Mouse (Mus musculus) intestine, embryonic 14.5 days (tissue): ENCODE measurements around the gene Gm26920. TPM values are rescaled to one million over a fixed set of nuclear protein-coding genes. Genes with fewer than 3 reads are reported as not detected.

Experiments
- ATAC-seq: fragments of 200-750 bp; cut with Nextera tagmentation; replicated peaks from 2 replicates; pipeline ENCODE4 v1.8.0; 2017; ENCODE audit warnings: low read depth, moderate number of reproducible peaks, moderate TSS enrichment, moderate library complexity; ENCODE audit not compliant: low FRiP score, low TSS enrichment
- DNase-seq: peaks from one replicate; pipeline ENCODE4 v3.0.0-alpha.2; 2018; ENCODE audit warnings: low spot score
- H3K27ac ChIP-seq: fragments of 300-500 bp; sonication (generic); 2 replicates; pipeline ENCODE4 v1.5.1; 2014; ENCODE audit warnings: low read depth, mild to moderate bottlenecking, control low read depth
- H3K27me3 ChIP-seq: fragments of 300-500 bp; sonication (generic); replicated peaks from 2 replicates; pipeline ENCODE4 v1.6.1; 2014; ENCODE audit warnings: low read length, control low read depth; ENCODE audit not compliant: control insufficient read depth, insufficient read depth
- H3K36me3 ChIP-seq: fragments of 300-500 bp; sonication (generic); 2 replicates; pipeline ENCODE4 v1.6.1; 2014; ENCODE audit warnings: low read length, control low read depth; ENCODE audit not compliant: control insufficient read depth, insufficient read depth
- H3K4me1 ChIP-seq: fragments of 300-500 bp; sonication (generic); replicated peaks from 2 replicates; pipeline ENCODE4 v1.6.1; 2014; ENCODE audit warnings: low read length, control low read depth, mixed read lengths; ENCODE audit not compliant: control insufficient read depth, insufficient read depth
- H3K4me2 ChIP-seq: fragments of 300-500 bp; sonication (generic); 2 replicates; pipeline ENCODE4 v1.6.1; 2014; ENCODE audit warnings: low read length
- H3K4me3 ChIP-seq: fragments of 300-500 bp; sonication (generic); 2 replicates; pipeline ENCODE4 v1.5.1; 2014; ENCODE audit warnings: low read depth, low read length, control low read depth, mixed read lengths
- H3K9ac ChIP-seq: fragments of 300-500 bp; sonication (generic); 2 replicates; pipeline ENCODE4 v1.6.1; 2014; ENCODE audit warnings: mild to moderate bottlenecking, low read length
- H3K9me3 ChIP-seq: fragments of 300-500 bp; sonication (generic); 2 replicates; pipeline ENCODE4 v1.6.1; 2016; ENCODE audit warnings: low read length, control low read depth; ENCODE audit not compliant: control insufficient read depth
- WGBS: fragments of 180-500 bp; shearing (Covaris S2); extraction: QIAGEN DNeasy Blood & Tissue Kit; methylation state at CpG from one replicate; pipeline ENCODE4 v1.1.7; 2014; 5-methylcytosine and 5-hydroxymethylcytosine counted together
- polyA plus RNA-seq: library from polyadenylated mRNA; unstranded; fragments of >200 nt; fragmentation: Nextera tagmentation; extraction: Ambion mirVana; gene quantifications from 2 replicates; pipeline ENCODE4 v1.2.1, GENCODE M21; 2014

The Gm26920 gene
- polyA plus RNA-seq, 1 experiment from 2014 or later: 0.87 TPM

DNA sequence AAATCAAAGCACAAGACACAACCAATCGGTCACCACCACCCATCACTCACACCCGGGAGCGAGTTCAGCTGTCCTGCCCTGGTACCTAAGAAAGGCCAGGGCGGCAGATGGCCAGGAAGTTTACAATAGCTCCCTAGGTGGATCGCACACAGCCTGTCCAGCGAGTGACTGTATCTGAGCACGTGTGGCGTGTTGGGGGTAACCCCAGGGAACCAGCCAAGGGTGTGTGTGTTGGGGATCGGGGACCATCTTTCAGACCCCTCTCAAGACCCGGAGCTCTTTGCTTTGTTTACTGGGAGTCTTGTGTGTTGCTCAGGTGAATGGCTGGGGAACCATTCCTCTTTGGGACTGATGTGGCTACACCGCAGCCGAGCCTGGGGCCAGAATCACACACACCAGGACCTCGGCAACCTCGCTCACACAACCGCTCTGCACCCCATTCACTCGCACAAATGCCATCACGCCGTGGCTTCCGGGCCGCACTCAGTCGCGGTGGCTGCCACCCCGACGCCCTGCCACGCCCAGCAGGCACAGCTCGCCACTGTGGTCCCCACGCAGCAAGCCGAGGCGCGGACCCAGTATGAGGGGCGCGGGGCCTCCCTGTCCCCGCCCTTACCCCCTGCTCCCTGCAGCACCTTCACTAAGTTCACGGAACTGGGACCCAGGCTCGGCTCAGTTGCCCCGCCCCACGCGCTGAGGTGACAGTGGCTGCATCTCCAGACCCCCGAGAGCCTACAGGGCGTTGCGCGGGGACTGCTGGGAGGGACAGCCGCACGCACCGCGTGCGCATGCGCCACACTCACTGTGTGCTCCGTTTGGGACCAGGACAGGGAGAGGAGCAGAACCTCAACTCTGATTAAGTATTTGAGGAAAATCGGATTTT lies 17.8 kb downstream of the Gm26920 start, which contains the start of gene Zfp82:
Gene Zfp82 (minus strand): TSS at position 755 of the 883 bp plus-strand sequence.
- under 1% methylated on average over 50 of the region's 50 CpGs for WGBS
- Histone ChIP-seq H3K9me3 (no peaks in the 10 kb centered on the region), H3K36me3 (peaks cover 23% of the 10 kb centered on the region), H3K27ac (peak within 1 kb of the TSS; percentile 33; the same call in 1 of the 2 replicates), H3K4me2 (peak within 1 kb of the TSS; percentile 95), H3K4me1 (no peaks in the 10 kb centered on the region; the same call in 1 of the 2 replicates), H3K4me3 (peak within 1 kb of the TSS; percentile 85), H3K27me3 (no peaks in the 10 kb centered on the region), H3K9ac (peak within 1 kb of the TSS; percentile 63)
- DNase-seq (peak; percentile 85), ATAC-seq (peak; percentile 91)

DNA sequence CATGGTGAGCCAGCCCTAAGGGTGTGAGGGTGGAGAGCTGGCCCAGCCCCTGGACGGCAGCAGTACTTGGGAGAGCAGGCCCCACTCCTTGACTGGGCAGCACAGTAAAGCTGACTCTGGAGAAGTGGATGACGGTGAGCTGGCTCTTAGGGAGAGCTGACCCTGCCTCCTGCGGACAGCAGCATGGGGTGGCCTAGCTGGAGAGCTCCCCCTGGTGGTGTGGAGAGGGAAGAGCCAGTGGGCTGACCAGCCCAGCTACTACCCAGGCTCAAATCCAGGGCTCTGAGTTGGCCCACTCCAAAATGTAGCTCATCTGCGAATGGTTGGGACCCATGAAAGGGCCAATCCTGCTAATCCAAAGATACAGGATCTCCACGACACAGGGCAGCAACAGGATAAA lies 25.6 kb downstream of the Gm26920 start:
- Histone ChIP-seq H3K27ac (no peak overlapping the region), H3K36me3 (peaks cover 35% of the 10 kb centered on the region), H3K4me2 (no peak overlapping the region)

GRCm38 (mm10) chr7:30062478-30062877 lies 27.7 kb downstream of the Gm26920 start:
- Histone ChIP-seq H3K27me3 (no peaks in the 10 kb centered on the region), H3K4me1 (no peaks in the 10 kb centered on the region), H3K36me3 (peaks cover 31% of the 10 kb centered on the region), H3K4me2 (no peak overlapping the region), H3K4me3 (no peak overlapping the region), H3K9me3 (no peaks in the 10 kb centered on the region), H3K27ac (no peak overlapping the region), H3K9ac (no peak overlapping the region)
- DNase-seq (no peak), ATAC-seq (no peak)
- WGBS: 91% methylated on average over 5 of the region's 5 CpGs

More for the DNA sequence above, 25.6 kb downstream of the Gm26920 start:
- WGBS: 81% methylated on average over 5 of the region's 5 CpGs
- Histone ChIP-seq H3K9ac (no peak overlapping the region), H3K4me3 (no peak overlapping the region), H3K4me1 (no peaks in the 10 kb centered on the region), H3K9me3 (no peaks in the 10 kb centered on the region), H3K27me3 (no peaks in the 10 kb centered on the region)
- no peak for DNase-seq
- no peak for ATAC-seq

- no peak for ATAC-seq
- 86% methylated on average over 6 of the region's 6 CpGs for WGBS
These were observed 29.9 kb downstream of the Gm26920 start for GRCm38 (mm10) chr7:30060341-30060740.

GRCm38 (mm10) chr7:30053591-30053990 lies 36.6 kb downstream of the Gm26920 start:
- Histone ChIP-seq H3K9ac (no peak overlapping the region), H3K4me2 (no peak overlapping the region), H3K4me3 (no peak overlapping the region), H3K9me3 (no peaks in the 10 kb centered on the region), H3K27me3 (no peaks in the 10 kb centered on the region), H3K4me1 (peaks cover 7% of the 10 kb centered on the region; the same call in 1 of the 2 replicates), H3K27ac (peak overlapping the region; percentile 22; the same call in 1 of the 2 replicates), H3K36me3 (peaks cover 17% of the 10 kb centered on the region)
- DNase-seq: no peak
- WGBS: 6% methylated on average over 3 of the region's 3 CpGs
- ATAC-seq: no peak

More at GRCm38 (mm10) chr7:30060341-30060740, 29.9 kb downstream of the Gm26920 start:
- no peak overlapping the region for H3K27ac ChIP-seq
- DNase-seq: no peak
- no peaks in the 10 kb centered on the region for H3K27me3 ChIP-seq
- no peaks in the 10 kb centered on the region for H3K9me3 ChIP-seq
- H3K4me3 ChIP-seq: no peak overlapping the region
- no peak overlapping the region for H3K9ac ChIP-seq
- H3K4me2 ChIP-seq: no peak overlapping the region
- H3K36me3 ChIP-seq: peaks cover 37% of the 10 kb centered on the region
- no peaks in the 10 kb centered on the region for H3K4me1 ChIP-seq

DNA sequence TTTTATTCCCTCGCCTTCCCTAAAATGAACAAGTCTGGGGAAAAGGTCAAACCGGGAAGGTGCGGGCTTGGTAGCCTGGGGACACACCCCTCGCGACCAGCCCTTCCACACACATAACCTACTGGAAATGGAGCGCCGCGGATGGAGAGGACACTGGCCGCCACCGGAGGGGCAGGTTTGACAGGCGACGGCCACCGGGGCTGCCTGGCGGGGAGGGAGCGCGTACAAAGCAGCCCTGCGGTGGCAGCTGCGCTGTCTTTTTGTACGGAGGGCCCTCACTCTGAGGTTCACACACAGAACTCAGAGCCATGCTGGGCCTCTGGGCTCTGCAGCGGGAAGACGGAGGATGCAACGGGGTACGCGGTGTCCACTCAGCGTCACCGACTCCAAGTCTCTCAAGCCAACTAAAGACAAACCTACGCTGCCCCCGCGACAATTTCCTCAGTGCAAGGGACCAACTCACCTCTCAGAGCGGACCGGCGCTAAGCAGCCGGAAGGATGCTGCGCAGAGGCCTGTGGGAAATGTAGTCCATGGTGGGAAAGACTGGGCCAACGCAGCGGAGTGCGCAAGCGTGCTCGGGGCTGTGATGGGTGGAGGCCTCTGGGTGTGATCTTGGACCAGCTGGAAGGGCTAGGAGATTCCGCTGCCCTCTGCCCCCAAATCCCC lies 39.2 kb downstream of the Gm26920 start, which contains the start of gene Zfp14:
Gene Zfp14 (minus strand): TSS at position 499 of the 667 bp plus-strand sequence.
- DNase-seq (peak; percentile 88), ATAC-seq (peak; percentile 97)
- Histone ChIP-seq H3K9ac (peak within 1 kb of the TSS; percentile 61), H3K4me2 (peak within 1 kb of the TSS; percentile 72), H3K4me3 (peak within 1 kb of the TSS; percentile 62), H3K27me3 (no peaks in the 10 kb centered on the region), H3K36me3 (0 out of 2 replicates have a peak, but pooled peaks cover 5% of the 10 kb centered on the region), H3K9me3 (no peaks in the 10 kb centered on the region), H3K4me1 (peaks cover 7% of the 10 kb centered on the region; the same call in 1 of the 2 replicates), H3K27ac (peak within 1 kb of the TSS; percentile 39; the same call in 1 of the 2 replicates)
- under 1% methylated on average over 40 of the region's 40 CpGs for WGBS

DNA sequence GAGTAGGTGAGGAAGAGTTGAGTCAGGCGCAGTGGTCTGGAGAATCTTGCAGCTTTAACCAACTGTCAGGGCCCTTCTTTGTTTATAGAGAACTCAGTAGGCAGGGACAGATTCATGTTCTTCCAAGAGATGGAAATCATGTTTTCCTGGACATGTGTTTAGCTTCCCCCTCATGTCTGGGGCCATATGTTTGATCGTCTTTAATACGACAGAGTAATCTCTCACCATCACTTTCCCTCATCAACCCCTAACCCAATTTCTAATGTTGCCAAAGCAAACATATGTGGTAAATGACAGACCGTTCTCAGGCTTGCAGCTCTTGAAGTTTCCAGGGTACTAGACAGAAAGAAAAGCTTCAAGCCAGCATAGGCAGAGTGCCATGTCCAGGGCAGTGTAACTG lies 42.1 kb downstream of the Gm26920 start:
- Histone ChIP-seq H3K9ac (no peak overlapping the region), H3K4me1 (peaks cover 7% of the 10 kb centered on the region; the same call in 1 of the 2 replicates), H3K9me3 (no peaks in the 10 kb centered on the region), H3K36me3 (no peaks in the 10 kb centered on the region), H3K4me2 (no peak overlapping the region), H3K27ac (no peak overlapping the region), H3K4me3 (no peak overlapping the region), H3K27me3 (no peaks in the 10 kb centered on the region)
- 81% methylated on average over 4 of the region's 4 CpGs for WGBS
- ATAC-seq (no peak), DNase-seq (no peak)

- DNase-seq (no peak), ATAC-seq (no peak)
- Histone ChIP-seq H3K27me3 (no peaks in the 10 kb centered on the region), H3K9me3 (no peaks in the 10 kb centered on the region), H3K27ac (no peak overlapping the region), H3K9ac (no peak overlapping the region), H3K36me3 (no peaks in the 10 kb centered on the region), H3K4me2 (no peak overlapping the region), H3K4me1 (no peaks in the 10 kb centered on the region), H3K4me3 (no peak overlapping the region)
- WGBS: 51% methylated on average over 9 of the region's 9 CpGs
These were observed 45.9 kb downstream of the Gm26920 start for GRCm38 (mm10) chr7:30044354-30044753.
